Mouse (Mus musculus) CH12.LX (cell line): Measurements from ENCODE around the gene Hoxa9. TPM values are rescaled to one million over a fixed set of nuclear protein-coding genes. Genes with fewer than 3 reads are reported as not detected.
A peak's percentile ranks its signal among the peaks of the same experiment; 100 is the strongest.

ENCODE experiments used
- DNase-seq: peaks from one replicate; pipeline ENCODE4 v3.0.0-alpha.2; 2013; ENCODE audit errors: extremely low read depth
- H3K27ac ChIP-seq: 2 replicates; pipeline ENCODE4 v1.5.1; 2012; ENCODE audit warnings: low read depth, mild to moderate bottlenecking, control low read depth, moderate library complexity; ENCODE audit not compliant: insufficient read depth
- H3K27me3 ChIP-seq: replicated peaks from 2 replicates; pipeline ENCODE3; 2012; ENCODE audit warnings: inconsistent platforms
- H3K36me3 ChIP-seq, 2 experiments: replicated peaks in 1 of 2; 2 replicates each; pipeline versions ENCODE3 to v1.6.1; 2012; ENCODE audit warnings: inconsistent platforms in 1 of 2, low read length in 1 of 2, mild to moderate bottlenecking in 1 of 2, mixed read lengths in 1 of 2, moderate library complexity in 1 of 2; ENCODE audit not compliant: control insufficient read depth in 1 of 2, insufficient read depth in 1 of 2
- H3K4me1 ChIP-seq, 2 experiments: 2 replicates each; pipeline ENCODE4 v1.6.1; 2012; ENCODE audit warnings: inconsistent platforms in 1 of 2, moderate library complexity in 1 of 2; ENCODE audit not compliant: insufficient read depth in 2 of 2, control insufficient read depth in 1 of 2
- H3K4me2 ChIP-seq: 2 replicates; pipeline ENCODE4 v1.6.1; 2012; ENCODE audit warnings: low read depth, mild to moderate bottlenecking, control low read depth; ENCODE audit not compliant: poor library complexity, insufficient read depth, severe bottlenecking
- H3K4me3 ChIP-seq, 3 experiments: fragments of 150-350 bp in 1 of 3; sonication (generic) in 1 of 3; replicated peaks in 1 of 3; 2 replicates each; pipeline versions ENCODE3 to v1.5.1; 2011 to 2012; ENCODE audit warnings: low read depth in 2 of 3, low read length in 2 of 3, mild to moderate bottlenecking in 2 of 3, moderate library complexity in 2 of 3, control low read depth in 1 of 3, improper control_type of control experiment in 1 of 3, inconsistent platforms in 1 of 3, mixed read lengths in 1 of 3; ENCODE audit not compliant: poor library complexity in 1 of 3
- H3K79me2 ChIP-seq: replicated peaks from 2 replicates; pipeline ENCODE4 v1.6.1; 2012; ENCODE audit warnings: mild to moderate bottlenecking, moderate library complexity; ENCODE audit not compliant: control insufficient read depth, poor library complexity, insufficient read depth, severe bottlenecking; ENCODE audit errors: extremely low read depth
- H3K9ac ChIP-seq: 2 replicates; pipeline ENCODE4 v1.6.1; 2012; ENCODE audit warnings: low read depth, mild to moderate bottlenecking, control low read depth, moderate library complexity; ENCODE audit not compliant: insufficient read depth
- H3K9me3 ChIP-seq: replicated peaks from 2 replicates; pipeline ENCODE3; 2012; ENCODE audit warnings: low read length, inconsistent platforms, mixed read lengths
- BHLHE40 ChIP-seq: IDR thresholded peaks from 2 replicates; pipeline ENCODE4 v1.6.1; 2011; ENCODE audit warnings: mild to moderate bottlenecking, low read depth, low read length, improper control_type of control experiment
- CHD1 ChIP-seq: IDR thresholded peaks from 2 replicates; pipeline ENCODE4 v1.6.1; 2012; ENCODE audit warnings: low read depth, low read length, improper control_type of control experiment, inconsistent platforms
- CHD2 ChIP-seq: IDR thresholded peaks from 2 replicates; pipeline ENCODE4 v1.6.1; 2011; ENCODE audit warnings: low read length, improper control_type of control experiment
- ELF1 ChIP-seq: IDR thresholded peaks from 2 replicates; pipeline ENCODE4 v1.6.1; 2014; ENCODE audit warnings: low read depth, mild to moderate bottlenecking, inconsistent platforms, low read length, improper control_type of control experiment
- EP300 ChIP-seq: IDR thresholded peaks from 2 replicates; pipeline ENCODE4 v1.6.1; 2011; ENCODE audit warnings: low read length, improper control_type of control experiment
- GABPA ChIP-seq: IDR thresholded peaks from 2 replicates; pipeline ENCODE4 v1.6.1; 2012; ENCODE audit warnings: low read depth, low read length, improper control_type of control experiment, inconsistent platforms; ENCODE audit not compliant: insufficient replicate concordance
- HCFC1 ChIP-seq: IDR thresholded peaks from 2 replicates; pipeline ENCODE4 v1.6.1; 2012; ENCODE audit warnings: low read depth, mild to moderate bottlenecking, inconsistent platforms, low read length, improper control_type of control experiment
- JUN ChIP-seq: IDR thresholded peaks from 2 replicates; pipeline ENCODE4 v1.6.1; 2011; ENCODE audit warnings: low read depth, mild to moderate bottlenecking, low read length, improper control_type of control experiment, moderate library complexity; ENCODE audit not compliant: insufficient read depth
- JUND ChIP-seq: conservative IDR thresholded peaks from 2 replicates; pipeline ENCODE4 v1.6.1; 2011; ENCODE audit warnings: low read depth, low read length, improper control_type of control experiment
- MAFK ChIP-seq: IDR thresholded peaks from 2 replicates; pipeline ENCODE4 v1.6.1; 2011; ENCODE audit warnings: low read length, improper control_type of control experiment; ENCODE audit not compliant: insufficient replicate concordance
- MAX ChIP-seq: IDR thresholded peaks from 2 replicates; pipeline ENCODE4 v1.6.1; 2011; ENCODE audit warnings: low read length, improper control_type of control experiment
- MAZ ChIP-seq: IDR thresholded peaks from 2 replicates; pipeline ENCODE4 v1.6.1; 2012; ENCODE audit warnings: low read depth, mild to moderate bottlenecking, inconsistent platforms, low read length, improper control_type of control experiment, moderate library complexity
- MXI1 ChIP-seq: IDR thresholded peaks from 2 replicates; pipeline ENCODE4 v1.6.1; 2011; ENCODE audit warnings: mild to moderate bottlenecking, low read depth, low read length, improper control_type of control experiment
- MYC ChIP-seq: IDR thresholded peaks from 2 replicates; pipeline ENCODE4 v1.6.1; 2011; ENCODE audit warnings: low read depth, mild to moderate bottlenecking, improper control_type of control experiment, low read length
- NELFE ChIP-seq: IDR thresholded peaks from 2 replicates; pipeline ENCODE4 v1.6.1; 2011; ENCODE audit warnings: low read depth, low read length, improper control_type of control experiment
- POLR2AphosphoS2 ChIP-seq: IDR thresholded peaks from 2 replicates; pipeline ENCODE4 v1.6.1; 2011; ENCODE audit warnings: low read depth, low read length, improper control_type of control experiment
- RAD21 ChIP-seq: IDR thresholded peaks from 2 replicates; pipeline ENCODE4 v1.6.1; 2011; ENCODE audit warnings: low read depth, mild to moderate bottlenecking, low read length, improper control_type of control experiment, moderate library complexity
- SMC3 ChIP-seq: IDR thresholded peaks from 2 replicates; pipeline ENCODE4 v1.6.1; 2011; ENCODE audit warnings: low read depth, low read length, improper control_type of control experiment
- TCF12 ChIP-seq: IDR thresholded peaks from 2 replicates; pipeline ENCODE4 v1.6.1; 2014; ENCODE audit warnings: low read depth, mild to moderate bottlenecking, inconsistent platforms, low read length, improper control_type of control experiment
- UBTF ChIP-seq: IDR thresholded peaks from 2 replicates; pipeline ENCODE4 v1.6.1; 2012; ENCODE audit warnings: low read depth, mild to moderate bottlenecking, inconsistent platforms, low read length, improper control_type of control experiment, moderate library complexity
- USF1 ChIP-seq: IDR thresholded peaks from 2 replicates; pipeline ENCODE4 v1.6.1; 2014; ENCODE audit warnings: low read depth, mild to moderate bottlenecking, inconsistent platforms, low read length, improper control_type of control experiment
- ZKSCAN1 ChIP-seq: IDR thresholded peaks from 2 replicates; pipeline ENCODE4 v1.6.1; 2012; ENCODE audit warnings: low read depth, inconsistent platforms, low read length, improper control_type of control experiment, borderline replicate concordance
- ZNF384 ChIP-seq: IDR thresholded peaks from 2 replicates; pipeline ENCODE4 v1.6.1; 2012; ENCODE audit warnings: low read depth, low read length, improper control_type of control experiment, inconsistent platforms
- dilution Hi-C: fragments of 300-500 bp; cut with MboI; formaldehyde crosslinking; loops from 2 replicates; pipeline ENCODE4 v1.14.3; 2020; ENCODE audit warnings: low sequenced_read_pairs; ENCODE audit not compliant: extremely low pct_unique_long_range_greater_than_20kb, extremely low pct_ligation_motif_present
- in situ Hi-C: fragments of 300-500 bp; cut with MboI; formaldehyde crosslinking; loops from 3 replicates; pipeline ENCODE4 v1.14.3; 2019; ENCODE audit warnings: low sequenced_read_pairs, low pct_ligation_motif_present, low pct_unique_long_range_greater_than_20kb, mixed read lengths
- polyA plus RNA-seq: library from polyadenylated mRNA; unstranded; fragments of >175 nt; gene quantifications from 2 replicates; pipeline ENCODE4 v1.2.1, GENCODE M21; 2012; ENCODE audit warnings: low read depth; ENCODE audit not compliant: insufficient read length
- total RNA-seq, 2 experiments: library from RNA; depleted of rRNA; stranded (reverse); fragments of 300-350 nt in 1 of 2; fragments of >200 nt in 1 of 2; gene quantifications; 2 replicates each; pipeline ENCODE4 v1.2.3; 2012 to 2014

The Hoxa9 gene
- total and polyA plus RNA-seq, 3 experiments, result 0.30 to 0.47 (median 0.30) TPM

DNA sequence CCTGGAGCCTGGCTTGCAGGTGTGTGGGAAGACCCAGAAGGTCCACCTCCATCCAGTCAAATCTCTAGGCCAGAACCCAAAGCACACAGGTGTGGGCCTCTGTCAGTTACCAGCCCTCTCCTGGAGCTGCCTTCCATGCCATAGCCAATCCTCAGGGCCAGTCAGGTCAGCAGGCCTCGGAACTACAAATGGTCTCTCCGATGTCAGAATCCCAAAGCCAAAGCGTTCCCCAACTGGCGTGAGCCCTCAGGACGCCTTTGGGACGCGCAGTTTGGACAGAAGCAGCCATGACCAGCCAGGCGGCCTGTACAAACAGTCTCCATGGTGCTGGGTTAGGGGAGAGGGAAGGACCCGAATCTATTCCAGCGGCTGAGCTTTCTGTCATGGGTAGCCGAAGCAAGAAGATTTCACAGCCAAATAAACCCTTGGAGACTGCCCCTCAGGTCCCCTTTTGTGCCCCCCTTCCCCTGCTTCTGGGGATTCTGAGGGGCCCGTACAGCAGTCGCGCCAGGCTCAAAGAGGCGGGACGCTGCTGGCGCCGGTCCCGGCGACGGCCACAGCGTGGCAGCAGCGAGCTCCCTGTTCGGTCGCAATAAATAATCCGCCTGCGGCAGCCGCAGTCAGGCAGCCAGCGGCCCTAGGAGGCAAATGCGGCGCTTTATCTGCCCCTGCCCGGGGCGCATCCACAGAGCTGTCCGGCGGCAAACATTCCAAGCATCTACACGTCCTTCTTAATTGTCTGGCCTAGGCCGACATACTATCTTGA lies 19.5 kb downstream of the Hoxa9 start (continued):
- TF ChIP-seq SMC3 (peak; percentile 60), USF1 (no peak), HCFC1 (peak; percentile 17; the same call in 1 of the 2 replicates), MYC (no peak)
- TF ChIP-seq, all 38 proteins: peak for 13

GRCm38 (mm10) chr6:52209685-52210046 lies 21.2 kb downstream of the Hoxa9 start:
- Histone ChIP-seq H3K27ac (no peak overlapping the region), H3K9me3 (peaks cover 41% of the 10 kb centered on the region), H3K36me3 (peaks cover 17 to 32% of the 10 kb centered on the region in 2 experiments), H3K4me3 (no peak overlapping the region), H3K27me3 (peaks cover 2% of the 10 kb centered on the region), H3K4me2 (no peak overlapping the region), H3K4me1 (peaks cover 4 to 17% of the 10 kb centered on the region in 2 experiments; a peak in 2 of 4 replicates), H3K79me2 (no peaks in the 10 kb centered on the region), H3K9ac (no peak overlapping the region)
- dilution Hi-C loops (no loop called here), in situ Hi-C loops (loop anchor here (10.0 to 25.0 kb wide), 2 partner anchors 197 to 345 kb away; partner anchors contain the start of gene Skap2)
- TF ChIP-seq TCF12 (no peak), CHD2 (no peak), BHLHE40 (no peak), ZNF384 (no peak), CHD1 (no peak), JUN (no peak)
- no peak for DNase-seq

DNA sequence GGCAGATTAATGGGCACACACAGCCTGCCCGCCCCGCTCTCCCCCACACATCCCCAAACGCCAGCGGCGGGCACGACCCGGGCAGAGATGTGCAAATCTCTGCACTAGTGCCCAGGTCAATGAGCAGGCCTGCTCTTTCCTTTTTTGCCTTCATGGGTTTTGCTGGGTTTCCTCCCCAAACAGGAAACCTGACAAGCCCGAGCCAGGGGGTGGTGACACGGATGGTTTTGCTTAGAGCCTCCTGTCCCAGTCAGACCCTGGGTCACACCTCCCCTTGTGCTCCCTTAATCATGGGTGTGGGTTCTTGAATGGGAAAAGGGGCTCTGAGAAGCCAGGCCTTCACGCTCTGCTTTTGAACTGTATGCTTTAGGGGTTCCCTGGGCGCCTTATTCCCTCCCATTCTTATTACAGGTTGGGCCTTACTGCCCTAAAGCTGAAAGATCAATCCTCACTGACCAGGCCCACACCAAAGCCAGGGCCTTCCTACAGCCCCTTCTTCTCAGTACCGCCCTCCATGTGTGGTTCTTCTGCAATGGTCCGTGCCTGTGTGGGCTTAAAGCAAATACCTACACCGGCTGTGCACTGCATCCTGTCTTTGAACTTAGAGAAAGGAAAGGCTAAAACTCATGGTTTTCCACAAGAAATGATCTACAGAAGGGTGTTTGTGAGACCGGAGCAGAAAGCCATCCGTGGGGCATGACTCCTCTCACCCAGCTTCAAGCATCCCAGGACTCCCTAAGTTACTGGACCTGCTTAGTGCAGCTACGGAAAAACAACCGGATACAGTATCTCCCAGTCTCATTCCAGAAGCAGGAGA lies 21.8 kb downstream of the Hoxa9 start:
- H3K27ac ChIP-seq, result no peak overlapping the region
- TF ChIP-seq CHD2, result no peak
- TF ChIP-seq CHD1, result no peak
- no peak for TF ChIP-seq ELF1
- TF ChIP-seq UBTF, result no peak
- TF ChIP-seq RAD21, result no peak
- TF ChIP-seq MXI1, result no peak
- TF ChIP-seq ZNF384, result no peak
- no peak for TF ChIP-seq JUND
- no peak for TF ChIP-seq EP300
- no peak for TF ChIP-seq MYC
- no peak for TF ChIP-seq MAX
- no peak for TF ChIP-seq POLR2AphosphoS2
- no peak for TF ChIP-seq ZKSCAN1
- no peak for TF ChIP-seq TCF12
- TF ChIP-seq NELFE, result no peak
- TF ChIP-seq MAFK, result no peak
- no peak for TF ChIP-seq GABPA
- TF ChIP-seq BHLHE40, result no peak
- no peak for TF ChIP-seq MAZ
- TF ChIP-seq, all 38 proteins: peak for 0
- no peak for DNase-seq
- peaks cover 46% of the 10 kb centered on the region for H3K9me3 ChIP-seq
- dilution Hi-C loops, result no loop called here
- no peak overlapping the region for H3K4me2 ChIP-seq
- H3K36me3 ChIP-seq, result peaks cover 22 to 37% of the 10 kb centered on the region in 2 experiments
- no peak overlapping the region for H3K9ac ChIP-seq
- in situ Hi-C loops, result loop anchor here (25.0 kb wide), 1 partner anchor 197 kb away; the partner anchor contains the start of gene Skap2
- no peaks in the 10 kb centered on the region for H3K79me2 ChIP-seq
- peaks cover 2% of the 10 kb centered on the region for H3K27me3 ChIP-seq
- no peak overlapping the region for H3K4me3 ChIP-seq
- H3K4me1 ChIP-seq, result peaks cover 4 to 17% of the 10 kb centered on the region in 2 experiments; a peak in 2 of 4 replicates
